Comparison of ENCODE assay signal across 18 mouse cellular contexts in the genomic region with DNA sequence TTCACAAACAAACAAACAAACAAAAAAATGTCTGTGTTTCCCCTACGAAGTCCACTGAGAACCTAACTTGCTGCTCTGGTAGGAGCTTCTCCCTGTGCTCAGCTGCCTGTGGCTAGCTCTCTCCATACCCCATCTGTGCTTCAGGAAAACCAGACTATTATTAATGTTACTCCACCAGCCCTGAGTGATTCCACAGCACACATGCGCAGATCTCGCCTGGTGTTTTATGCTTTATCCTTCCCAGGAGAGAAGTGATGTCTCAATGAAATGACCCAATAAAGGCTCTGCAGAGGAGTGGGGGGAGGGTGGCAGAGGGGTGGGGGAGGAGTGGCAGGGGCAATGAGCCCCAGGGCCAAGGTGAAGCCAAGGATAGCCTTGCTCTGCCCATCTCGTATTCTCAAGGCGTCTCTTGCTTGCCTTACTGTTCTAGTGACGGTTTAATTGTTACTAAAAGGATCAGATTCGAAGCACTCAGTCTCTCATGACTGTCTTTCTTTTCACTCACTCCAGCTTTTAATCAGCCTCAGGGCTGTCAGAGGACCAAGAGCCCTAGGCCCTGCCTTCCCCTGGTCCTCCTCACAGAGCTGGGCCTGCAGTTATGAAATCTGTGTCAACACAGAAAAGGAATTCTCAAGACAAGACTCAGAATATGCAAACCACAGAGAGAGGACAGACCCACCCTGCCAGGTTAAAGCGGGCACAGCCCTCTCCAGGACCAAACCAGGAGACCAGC. TPM values are rescaled to one million over a fixed set of nuclear protein-coding genes. Genes with fewer than 3 reads are reported as not detected.
DNase-seq lines count a peak whose midpoint lies in the region; ATAC-seq and TF ChIP-seq lines count a peak whose summit lies in the region.
"Had no signal": no experiment of that assay in that cellular context is flagged by ENCODE, and none has a peak within 500 bp of the region (broad histone marks: within the 10 kb centered on the region; RNA-seq: fewer than 3 reads in every experiment).

No protein-coding gene starts in this region.

- TF ChIP-seq CTCF in cerebellum, adult 2 months (IDR thresholded peaks at IDR 0.05; ENCODE audit: borderline replicate concordance, insufficient read depth, low read depth, low read length): no peak

- no peak overlapping the region for H3K9ac ChIP-seq in hindbrain, embryonic 12.5 days
- no peak overlapping the region for H3K9ac ChIP-seq in midbrain, embryonic 11.5 days (ENCODE audit: low read length)
- no peak overlapping the region for H3K9ac ChIP-seq in neural tube, embryonic 15.5 days (replicated peaks)
- H3K9ac ChIP-seq: liver, embryonic 15.5 days had no signal

- H3K27me3 ChIP-seq in heart, embryonic 10.5 days (ENCODE audit: insufficient read depth, poor library complexity, severe bottlenecking): peaks cover 9% of the 10 kb centered on the region; the same call in 1 of the 2 replicates
- H3K27me3 ChIP-seq in hindbrain, embryonic 12.5 days: no peaks in the 10 kb centered on the region
- H3K27me3 ChIP-seq in midbrain, embryonic 11.5 days (ENCODE audit: control insufficient read depth, insufficient read depth, low read length): no peaks in the 10 kb centered on the region
- no peaks in the 10 kb centered on the region for H3K27me3 ChIP-seq in neural tube, embryonic 15.5 days (replicated peaks)
- H3K27me3 ChIP-seq in cerebellum, adult 2 months (ENCODE audit: control insufficient read depth, insufficient read depth, low read length): no peaks in the 10 kb centered on the region
- H3K27me3 ChIP-seq: liver, embryonic 15.5 days had no signal

- peak overlapping the region; percentile 16; the same call in 1 of the 2 replicates for H3K27ac ChIP-seq in heart, embryonic 10.5 days
- peak overlapping the region; percentile 52 for H3K27ac ChIP-seq in hindbrain, embryonic 12.5 days
- H3K27ac ChIP-seq in midbrain, embryonic 11.5 days (ENCODE audit: low read depth, low read length): 0 out of 2 replicates have a peak overlapping the region, but pooled peaks have one; percentile 20
- peak overlapping the region; percentile 67 for H3K27ac ChIP-seq in neural tube, embryonic 15.5 days (replicated peaks)
- no peak overlapping the region for H3K27ac ChIP-seq in cerebellum, adult 2 months (ENCODE audit: insufficient read depth, low read length)
- H3K27ac ChIP-seq: embryonic facial prominence, embryonic 10.5 days; liver, embryonic 15.5 days had no signal

- WGBS in heart, embryonic 10.5 days: 78% methylated on average over 8 of the region's 8 CpGs
- WGBS in hindbrain, embryonic 12.5 days: 56% methylated on average over 8 of the region's 8 CpGs
- WGBS in midbrain, embryonic 11.5 days: 80% methylated on average over 8 of the region's 8 CpGs
- WGBS in neural tube, embryonic 15.5 days: 26% methylated on average over 8 of the region's 8 CpGs
- WGBS in cerebellum, adult 2 months: 87% methylated on average over 8 of the region's 8 CpGs

- no peaks in the 10 kb centered on the region for H3K9me3 ChIP-seq in heart, embryonic 10.5 days
- peaks cover 9% of the 10 kb centered on the region; the same call in 1 of the 2 replicates for H3K9me3 ChIP-seq in hindbrain, embryonic 12.5 days (replicated peaks)
- H3K9me3 ChIP-seq in midbrain, embryonic 11.5 days (ENCODE audit: control insufficient read depth, low read length): no peaks in the 10 kb centered on the region
- no peaks in the 10 kb centered on the region; the same call in 1 of the 2 replicates for H3K9me3 ChIP-seq in neural tube, embryonic 15.5 days (replicated peaks)
- H3K9me3 ChIP-seq: embryonic facial prominence, embryonic 10.5 days; liver, embryonic 15.5 days had no signal

- peak; percentile 84 for ATAC-seq in hindbrain, embryonic 12.5 days (ENCODE audit: low FRiP score)
- no peak for ATAC-seq in midbrain, embryonic 11.5 days (ENCODE audit: low FRiP score)
- peak; percentile 72 for ATAC-seq in neural tube, embryonic 15.5 days (ENCODE audit: low FRiP score)
- no peak for ATAC-seq in megakaryocyte, adult 5-6 weeks (ENCODE audit: poor library complexity, severe bottlenecking)
- ATAC-seq: intestine, postnatal 0 days had no signal

- peaks cover 8% of the 10 kb centered on the region; the same call in 1 of the 2 replicates for H3K4me1 ChIP-seq in heart, embryonic 10.5 days
- peaks cover 9% of the 10 kb centered on the region for H3K4me1 ChIP-seq in hindbrain, embryonic 12.5 days
- no peaks in the 10 kb centered on the region; the same call in 1 of the 2 replicates for H3K4me1 ChIP-seq in midbrain, embryonic 11.5 days (ENCODE audit: control insufficient read depth, insufficient read depth, low read length)
- peaks cover 15% of the 10 kb centered on the region for H3K4me1 ChIP-seq in neural tube, embryonic 15.5 days
- H3K4me1 ChIP-seq in cerebellum, adult 2 months (ENCODE audit: control insufficient read depth, insufficient read depth, low read length): peaks cover 8% of the 10 kb centered on the region
- H3K4me1 ChIP-seq: liver, embryonic 15.5 days had no signal

- no peak overlapping the region for H3K4me3 ChIP-seq in heart, embryonic 10.5 days
- no peak overlapping the region for H3K4me3 ChIP-seq in hindbrain, embryonic 12.5 days
- H3K4me3 ChIP-seq in midbrain, embryonic 11.5 days (ENCODE audit: low read depth, low read length): no peak overlapping the region
- no peak overlapping the region for H3K4me3 ChIP-seq in neural tube, embryonic 15.5 days (replicated peaks)
- no peak overlapping the region for H3K4me3 ChIP-seq in cerebellum, adult 2 months (replicated peaks; ENCODE audit: insufficient read depth, low read depth, low read length)
- H3K4me3 ChIP-seq: embryonic facial prominence, embryonic 10.5 days; liver, embryonic 15.5 days had no signal

- DNase-seq in heart, embryonic 10.5 days (ENCODE audit: low spot score): no peak
- no peak for DNase-seq in heart, postnatal 4 days
- DNase-seq in midbrain, embryonic 11.5 days (ENCODE audit: low spot score, missing footprints): no peak
- DNase-seq in cerebellum, adult 2 months: no peak
- DNase-seq in urinary bladder, adult 2 months (ENCODE audit: low spot score): no peak
- DNase-seq: cerebellum, adult 8-10 months; kidney, postnatal 4 days; layer of hippocampus, postnatal 36 days; lung, postnatal 14 days; spleen, adult 18-20 months had no signal

- no peak for TF ChIP-seq POLR2A in cerebellum, adult 2 months (IDR thresholded peaks at IDR 0.05; ENCODE audit: borderline replicate concordance, insufficient read depth, low read length)

- H3K36me3 ChIP-seq in heart, embryonic 10.5 days: no peaks in the 10 kb centered on the region
- H3K36me3 ChIP-seq in hindbrain, embryonic 12.5 days: no peaks in the 10 kb centered on the region
- H3K36me3 ChIP-seq in midbrain, embryonic 11.5 days (ENCODE audit: control insufficient read depth, insufficient read depth, low read length): no peaks in the 10 kb centered on the region
- no peaks in the 10 kb centered on the region for H3K36me3 ChIP-seq in neural tube, embryonic 15.5 days
- H3K36me3 ChIP-seq: embryonic facial prominence, embryonic 10.5 days; G1E; liver, embryonic 15.5 days had no signal

- no peak overlapping the region for H3K4me2 ChIP-seq in hindbrain, embryonic 12.5 days (replicated peaks)
- H3K4me2 ChIP-seq in midbrain, embryonic 11.5 days: no peak overlapping the region
- H3K4me2 ChIP-seq in neural tube, embryonic 15.5 days: no peak overlapping the region
- H3K4me2 ChIP-seq: liver, embryonic 15.5 days had no signal

RNA-seq across cellular contexts. Expression of a gene that starts 53.8 kb away (rescaled TPM):
- 0.31 and 0.34 TPM in 2 replicates for polyA plus RNA-seq in heart, embryonic 10.5 days (2016; fragmentation: Nextera tagmentation; extraction: Ambion mirVana)
- not detected for total RNA-seq in heart, postnatal 4 days (2021)
- 1.3 and 1.6 TPM in 2 replicates for polyA plus RNA-seq in hindbrain, embryonic 12.5 days (2016; fragmentation: Nextera tagmentation; extraction: Ambion mirVana)
- polyA plus RNA-seq in midbrain, embryonic 11.5 days (2014; fragmentation: Nextera tagmentation; extraction: Ambion mirVana): 0.39 and 0.45 TPM in 2 replicates
- polyA plus RNA-seq in neural tube, embryonic 15.5 days (2015; fragmentation: Nextera tagmentation; extraction: Ambion mirVana): 1.3 and 1.8 TPM in 2 replicates
- 1.9 and 2.1 TPM in 2 replicates for polyA plus RNA-seq in cerebellum, adult 2 months (2012; rRNA removed)
- 0.06 and 0.07 TPM in 2 replicates for polyA plus RNA-seq in urinary bladder, adult 2 months (2012; rRNA removed)
- total RNA-seq in megakaryocyte, adult 5-6 weeks (2015): not detected in 2 replicates
- not detected in 2 replicates for total RNA-seq in megakaryocyte, adult 5-6 weeks (2017)
- total RNA-seq: granulocyte monocyte progenitor cell, adult 5-6 weeks had no signal
- polyA plus RNA-seq: liver, embryonic 15.5 days had no signal

RNA-seq across cellular contexts. Expression of a gene that starts 54.0 kb away (rescaled TPM):
- 4.9 and 7.5 TPM in 2 replicates for polyA plus RNA-seq in heart, embryonic 10.5 days (2016; fragmentation: Nextera tagmentation; extraction: Ambion mirVana)
- 10 to 100 TPM; 27.1 to 31.3 TPM for total RNA-seq in heart, postnatal 4 days (2021)
- polyA plus RNA-seq in hindbrain, embryonic 12.5 days (2016; fragmentation: Nextera tagmentation; extraction: Ambion mirVana): 42.9 and 44.2 TPM in 2 replicates
- polyA plus RNA-seq in midbrain, embryonic 11.5 days (2014; fragmentation: Nextera tagmentation; extraction: Ambion mirVana): 9.3 and 10.6 TPM in 2 replicates
- 67.8 and 72.7 TPM in 2 replicates for polyA plus RNA-seq in neural tube, embryonic 15.5 days (2015; fragmentation: Nextera tagmentation; extraction: Ambion mirVana)
- polyA plus RNA-seq in cerebellum, adult 2 months (2012; rRNA removed): 102 and 103 TPM in 2 replicates
- polyA plus RNA-seq in urinary bladder, adult 2 months (2012; rRNA removed): 11.5 and 13.9 TPM in 2 replicates
- total RNA-seq in megakaryocyte, adult 5-6 weeks (2015): 0.62 and 0.75 TPM in 2 replicates
- 0.16 and 0.48 TPM in 2 replicates for total RNA-seq in megakaryocyte, adult 5-6 weeks (2017)
- polyA plus RNA-seq: G1E had no signal

Comparison
In these comparisons a context has a peak if more than half of its experiments do, and no peak if none do; other contexts are left out.
1. ATAC-seq: peak in hindbrain, embryonic 12.5 days (single experiment) and neural tube, embryonic 15.5 days (single experiment); none in midbrain, embryonic 11.5 days (single experiment) and megakaryocyte, adult 5-6 weeks (single experiment).